Mouse (Mus musculus): ENCODE data around the gene Mettl13.

Mettl13 gene

GRCm38 (mm10) chr1:162548016-162548916 is at the start of gene Mettl13:
Mettl13 (minus strand) TSS chr1:162548551.
- DNase-seq (ENCODE audit: low spot score): peak; percentile 93

GRCm38 (mm10) chr1:162597379-162598102 is 49.2 kb upstream of the Mettl13 start:
- no peak for DNase-seq (ENCODE audit: low spot score)

GRCm38 (mm10) chr1:162590415-162590997 is 42.2 kb upstream of the Mettl13 start:
- DNase-seq (ENCODE audit: low spot score): no peak

- peak; percentile 27 for DNase-seq (ENCODE audit: low spot score)
Measured at GRCm38 (mm10) chr1:162589443-162589842, 41.1 kb upstream of the Mettl13 start.

GRCm38 (mm10) chr1:162588606-162589005 is 40.3 kb upstream of the Mettl13 start:
- DNase-seq (ENCODE audit: low spot score): no peak

- DNase-seq (ENCODE audit: low spot score): no peak
Measured at GRCm38 (mm10) chr1:162586282-162586681, 37.9 kb upstream of the Mettl13 start.

- DNase-seq (ENCODE audit: low spot score): no peak
Measured at GRCm38 (mm10) chr1:162582884-162583283, 34.5 kb upstream of the Mettl13 start.

GRCm38 (mm10) chr1:162575098-162575497 is 26.7 kb upstream of the Mettl13 start:
- no peak for DNase-seq (ENCODE audit: low spot score)

- DNase-seq (ENCODE audit: low spot score): peak; percentile 60
Measured at GRCm38 (mm10) chr1:162570931-162571601, 22.7 kb upstream of the Mettl13 start.

- DNase-seq (ENCODE audit: low spot score): peak; percentile 90
Measured at GRCm38 (mm10) chr1:162570260-162570748, 22.0 kb upstream of the Mettl13 start, which contains the start of gene Vamp4. Vamp4 (plus strand) TSS chr1:162570515.

GRCm38 (mm10) chr1:162567351-162567750 is 19.0 kb upstream of the Mettl13 start:
- no peak for DNase-seq (ENCODE audit: low spot score)

- peak; percentile 44 for DNase-seq (ENCODE audit: low spot score)
Measured at GRCm38 (mm10) chr1:162564992-162565391, 16.6 kb upstream of the Mettl13 start.

- no peak for DNase-seq (ENCODE audit: low spot score)
Measured at GRCm38 (mm10) chr1:162563236-162563635, 14.9 kb upstream of the Mettl13 start.

GRCm38 (mm10) chr1:162554193-162554592 is 5.8 kb upstream of the Mettl13 start:
- DNase-seq (ENCODE audit: low spot score): no peak

- no peak for DNase-seq (ENCODE audit: low spot score)
Measured at GRCm38 (mm10) chr1:162552956-162553355, 4.6 kb upstream of the Mettl13 start.

GRCm38 (mm10) chr1:162549615-162550283 is 1.4 kb upstream of the Mettl13 start:
- DNase-seq (ENCODE audit: low spot score): peak; percentile 47

- no peak for DNase-seq (ENCODE audit: low spot score)
Measured at GRCm38 (mm10) chr1:162548917-162549613, 714 bp upstream of the Mettl13 start.

- DNase-seq (ENCODE audit: low spot score): no peak
Measured at GRCm38 (mm10) chr1:162547607-162548006, 744 bp downstream of the Mettl13 start.

GRCm38 (mm10) chr1:162543231-162543630 is 5.1 kb downstream of the Mettl13 start:
- no peak for DNase-seq (ENCODE audit: low spot score)

- DNase-seq (ENCODE audit: low spot score): no peak
Measured at GRCm38 (mm10) chr1:162533766-162534560, 14.4 kb downstream of the Mettl13 start.
